26 mouse cellular contexts compared by ENCODE assay signal in genomic region chr12:58056368-58056860, GRCm38 (mm10).
DNase-seq lines count a peak whose midpoint lies in the region; ATAC-seq and TF ChIP-seq lines count a peak whose summit lies in the region.
"Had no signal": no experiment of that assay in that cellular context is flagged by ENCODE, and none has a peak within 500 bp of the region (broad histone marks: within the 10 kb centered on the region; RNA-seq: fewer than 3 reads in every experiment).

No protein-coding gene starts in this region.

- no peaks in the 10 kb centered on the region for H3K27me3 ChIP-seq in forebrain, postnatal 0 days (ENCODE audit: insufficient read depth, low read length)
- H3K27me3 ChIP-seq in forebrain, embryonic 10.5 days (ENCODE audit: poor library complexity, severe bottlenecking): no peaks in the 10 kb centered on the region
- H3K27me3 ChIP-seq: heart, embryonic 13.5 days had no signal

- no peak overlapping the region for H3K4me2 ChIP-seq in forebrain, postnatal 0 days (ENCODE audit: low read depth)
- H3K4me2 ChIP-seq: heart, embryonic 13.5 days; hindbrain, embryonic 14.5 days had no signal

- H3K4me3 ChIP-seq in forebrain, postnatal 0 days (ENCODE audit: low read depth, low read length): no peak overlapping the region
- H3K4me3 ChIP-seq in forebrain, embryonic 10.5 days: no peak overlapping the region
- H3K4me3 ChIP-seq: gastrocnemius, adult 2 months; heart, embryonic 13.5 days had no signal

- TF ChIP-seq CTCF in forebrain, postnatal 0 days (IDR thresholded peaks at IDR 0.05; ENCODE audit: low read depth): no peak

- H3K4me1 ChIP-seq in forebrain, postnatal 0 days (ENCODE audit: insufficient read depth): no peaks in the 10 kb centered on the region
- no peaks in the 10 kb centered on the region for H3K4me1 ChIP-seq in forebrain, embryonic 10.5 days
- H3K4me1 ChIP-seq: heart, embryonic 13.5 days had no signal

- no peak for DNase-seq in forebrain, postnatal 0 days
- no peak for DNase-seq in forebrain, embryonic 10.5 days (ENCODE audit: extremely low spot score, low spot score)
- DNase-seq in layer of hippocampus, adult 9-10 months (ENCODE audit: low spot score): peak; percentile 3
- DNase-seq in layer of hippocampus, adult 8-10 months (ENCODE audit: low spot score in 2 of 2): no peak
- DNase-seq in right cerebral cortex, postnatal 10 days (ENCODE audit: low spot score in 2 of 2): peak; percentile 21 to 33
- DNase-seq in right cerebral cortex, postnatal 14 days: no peak
- peak; percentile 63 for DNase-seq in telencephalon, adult 2 months (ENCODE audit: low read depth, low spot score)
- no peak for DNase-seq in adrenal gland, adult 2 months
- DNase-seq: adrenal gland, postnatal 10 days; adrenal gland, postnatal 36 days; B cell, adult 2 months; cerebellum, adult 11-12 months; cerebellum, adult 8-10 months; cerebellum, postnatal 10 days; cerebellum, postnatal 36 days; gastrocnemius, adult 2 months; gastrocnemius, postnatal 14 days; heart, adult 18-20 months; heart, postnatal 14 days; heart, postnatal 4 days had no signal

- peak overlapping the region; percentile 45; the same call in 1 of the 2 replicates for H3K27ac ChIP-seq in forebrain, postnatal 0 days (ENCODE audit: low read depth, low read length)
- no peak overlapping the region for H3K27ac ChIP-seq in forebrain, embryonic 10.5 days
- H3K27ac ChIP-seq: gastrocnemius, adult 2 months; heart, embryonic 13.5 days; hindbrain, embryonic 14.5 days; hindbrain, postnatal 0 days had no signal

- no peaks in the 10 kb centered on the region for H3K36me3 ChIP-seq in forebrain, postnatal 0 days (ENCODE audit: insufficient read depth)
- no peaks in the 10 kb centered on the region for H3K36me3 ChIP-seq in forebrain, embryonic 10.5 days (replicated peaks)
- H3K36me3 ChIP-seq: heart, embryonic 13.5 days had no signal

- 70% methylated on average over 8 of the region's 8 CpGs for WGBS in forebrain, postnatal 0 days
- WGBS in forebrain, embryonic 10.5 days: 90% methylated on average over 8 of the region's 8 CpGs

- no peaks in the 10 kb centered on the region for H3K9me3 ChIP-seq in forebrain, postnatal 0 days (ENCODE audit: low read length)
- no peaks in the 10 kb centered on the region for H3K9me3 ChIP-seq in forebrain, embryonic 10.5 days
- H3K9me3 ChIP-seq: heart, embryonic 13.5 days had no signal

- ATAC-seq in forebrain, postnatal 0 days: peak; percentile 80
- ATAC-seq: forebrain, embryonic 14.5 days; hindbrain, postnatal 0 days; inflammation-experienced regulatory T-cells, adult 6 months; intestine, embryonic 16.5 days had no signal

- H3K9ac ChIP-seq in forebrain, postnatal 0 days: no peak overlapping the region
- H3K9ac ChIP-seq: heart, embryonic 13.5 days; hindbrain, embryonic 14.5 days had no signal

Comparison
In these comparisons a context has a peak if more than half of its experiments do, and no peak if none do; other contexts are left out.
1. DNase-seq: peak in layer of hippocampus, adult 9-10 months (single experiment), right cerebral cortex, postnatal 10 days (2 of 2) and telencephalon, adult 2 months (single experiment); none in forebrain, postnatal 0 days (single experiment), forebrain, embryonic 10.5 days (single experiment), layer of hippocampus, adult 8-10 months (0 of 2), right cerebral cortex, postnatal 14 days (single experiment) and adrenal gland, adult 2 months (single experiment).